Mouse (Mus musculus): ENCODE results near the gene Tnfsf8.

The Tnfsf8 gene

GRCm38 (mm10) chr4:63860688-63861540 lies at the start of gene Tnfsf8:
Tnfsf8 (minus strand) TSS chr4:63861347.
- DNase-seq = no peak

- no peak for DNase-seq
These were observed 47.4 kb upstream of the Tnfsf8 start for GRCm38 (mm10) chr4:63908511-63908910.

- DNase-seq = no peak
These were observed 46.3 kb upstream of the Tnfsf8 start for GRCm38 (mm10) chr4:63907473-63907872.

DNA sequence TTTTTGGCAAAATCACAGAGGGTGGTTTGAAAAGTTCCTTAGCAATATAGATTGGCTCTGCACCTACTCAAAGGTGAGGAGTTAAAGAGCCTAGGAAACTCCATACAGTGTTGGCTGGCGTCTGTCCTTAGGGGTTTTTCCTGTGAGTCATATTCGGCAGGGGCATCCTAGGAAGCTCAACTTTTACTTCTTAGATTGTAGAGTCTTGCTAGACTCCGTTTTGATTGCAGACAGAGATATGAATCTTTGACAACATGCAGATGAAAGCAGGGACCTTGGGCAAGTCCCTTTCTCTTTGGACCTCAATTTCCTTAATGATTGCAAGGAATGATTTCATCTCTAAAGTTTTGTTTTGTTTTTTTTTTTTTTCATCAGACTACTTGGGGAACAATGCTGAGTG lies 44.9 kb upstream of the Tnfsf8 start:
- no peak for DNase-seq

DNA sequence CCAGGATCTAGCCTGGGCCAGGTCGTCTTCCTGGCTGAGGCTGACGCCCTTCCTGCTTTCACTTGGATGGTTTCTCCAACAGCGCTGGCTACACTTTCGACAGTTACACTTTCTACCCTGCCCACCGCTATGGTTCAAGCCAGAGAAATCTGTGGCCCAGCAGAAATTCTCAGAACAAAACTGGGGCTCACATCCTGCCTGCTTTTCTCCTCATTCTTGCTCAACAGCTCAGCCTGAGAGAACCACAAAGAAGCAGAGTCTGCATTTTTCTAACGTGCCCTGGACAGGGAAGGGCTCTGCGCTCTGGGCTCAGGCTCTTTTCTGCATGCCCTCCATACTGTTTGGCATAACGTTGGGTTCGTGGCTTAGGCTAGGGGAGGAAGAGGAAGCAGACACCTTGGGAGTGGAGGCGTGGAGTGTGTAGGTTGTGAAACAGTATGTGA lies 38.0 kb upstream of the Tnfsf8 start:
- DNase-seq = no peak

DNA sequence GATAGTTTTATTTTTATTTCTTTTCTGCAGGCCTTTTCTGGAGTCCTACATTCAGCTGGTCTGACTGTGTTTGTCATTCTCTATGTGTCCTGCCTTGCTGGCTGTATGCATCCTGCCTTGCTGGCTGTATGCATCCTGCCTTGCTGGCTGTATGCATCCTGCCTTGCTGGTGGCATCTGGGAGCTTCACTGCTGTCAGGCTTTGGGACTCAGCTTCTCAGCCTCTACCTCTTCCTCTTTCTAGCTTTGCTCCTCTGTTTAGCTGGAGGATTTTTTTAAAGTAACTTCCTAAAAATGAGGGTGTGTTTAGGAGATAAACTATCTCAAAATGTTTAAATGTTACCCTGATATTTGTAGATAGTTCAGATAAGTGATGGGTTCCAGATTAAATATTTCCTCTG lies 36.0 kb upstream of the Tnfsf8 start:
- DNase-seq = no peak

GRCm38 (mm10) chr4:63886156-63886555 lies 25.0 kb upstream of the Tnfsf8 start:
- DNase-seq = no peak

GRCm38 (mm10) chr4:63876720-63877119 lies 15.6 kb upstream of the Tnfsf8 start:
- no peak for DNase-seq

DNA sequence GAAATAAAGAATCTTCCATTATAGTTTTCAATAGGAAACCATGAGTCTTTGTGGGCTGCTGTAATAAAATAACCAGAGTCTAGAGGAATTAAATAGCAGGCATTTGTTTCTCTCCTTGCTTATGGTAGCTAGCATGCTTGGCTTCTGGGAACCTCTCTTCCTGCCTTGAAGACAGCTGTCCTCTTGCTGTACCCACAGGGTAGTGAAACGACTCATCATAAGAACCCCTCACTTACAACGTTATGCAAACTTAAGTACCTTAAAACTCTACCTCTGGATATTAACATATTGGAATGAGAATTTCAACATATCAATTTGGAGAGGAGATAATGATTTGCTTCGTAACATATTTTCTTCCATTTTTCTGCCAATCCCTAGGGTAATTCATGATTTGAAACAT lies 14.3 kb upstream of the Tnfsf8 start:
- DNase-seq = no peak

DNA sequence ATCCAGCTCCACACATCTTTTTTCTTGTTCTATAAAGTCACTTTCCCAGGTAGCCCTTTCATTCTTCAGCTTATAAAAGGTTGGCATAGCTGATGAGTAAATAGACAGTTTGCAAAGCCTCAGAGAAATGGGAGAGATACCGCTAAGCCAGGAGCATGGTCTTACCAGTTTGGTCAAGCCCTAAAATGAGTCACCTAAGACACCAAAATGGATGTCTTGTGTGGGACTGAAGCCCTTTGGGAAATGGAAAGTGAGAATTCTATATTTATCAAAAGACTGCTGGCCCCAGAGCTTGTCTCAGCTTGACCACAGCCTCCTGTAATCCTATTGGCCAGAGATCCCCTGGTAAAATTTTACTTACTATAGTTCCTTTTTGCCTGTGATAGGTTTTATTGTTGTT lies 9.5 kb upstream of the Tnfsf8 start:
- no peak for DNase-seq

- DNase-seq = no peak
These were observed 7.6 kb upstream of the Tnfsf8 start for GRCm38 (mm10) chr4:63868770-63869169.

DNA sequence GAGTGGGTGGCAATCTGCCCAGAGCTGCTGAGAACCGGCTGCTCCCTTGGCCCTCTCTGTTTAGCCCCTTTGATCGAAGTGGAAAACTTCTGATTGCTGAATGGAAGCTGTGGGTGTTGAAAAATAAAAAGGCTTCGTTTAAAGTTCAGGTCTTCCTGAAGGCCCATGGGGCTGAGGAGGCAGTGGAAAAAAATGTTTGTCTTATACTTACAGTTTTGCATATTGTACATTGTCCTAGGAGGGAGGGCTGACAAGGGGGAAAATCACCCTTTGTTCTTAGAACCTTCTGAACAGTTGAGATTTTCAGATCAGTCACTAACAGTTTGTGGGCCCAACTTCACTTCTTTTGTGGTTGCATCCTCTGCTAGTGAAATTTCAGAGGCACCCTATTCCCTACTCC lies 1.8 kb upstream of the Tnfsf8 start:
- no peak for DNase-seq

DNA sequence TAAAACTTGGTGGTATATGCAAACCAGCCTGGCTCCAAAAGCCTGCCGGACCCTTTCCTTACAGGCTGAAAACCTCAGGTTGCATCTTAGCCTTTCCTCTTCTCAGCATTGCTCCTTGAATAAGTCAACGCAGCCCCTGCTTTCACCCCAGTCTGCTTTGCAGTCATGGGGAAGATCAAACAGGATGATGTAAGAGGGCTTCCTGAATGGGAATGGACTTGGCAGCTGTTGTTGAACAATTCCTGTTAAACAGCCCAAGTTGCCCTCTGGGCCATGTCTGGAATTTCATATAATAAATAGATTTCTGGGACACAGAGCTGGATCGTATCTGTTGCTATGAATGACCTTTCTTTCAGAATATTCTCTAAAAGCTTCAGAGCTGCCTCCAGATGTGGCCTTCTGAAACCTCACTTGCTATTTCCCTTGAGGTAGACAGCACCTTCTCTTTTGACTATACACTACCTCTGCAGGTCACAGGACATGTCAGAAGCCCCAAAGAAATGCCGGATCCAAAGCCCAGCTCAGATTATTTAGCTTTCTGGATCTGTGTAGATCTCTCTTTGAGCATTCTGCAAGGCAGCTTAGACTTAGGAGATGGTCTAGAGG lies 1.0 kb upstream of the Tnfsf8 start:
- no peak for DNase-seq

- no peak for DNase-seq
These were observed 911 bp downstream of the Tnfsf8 start for GRCm38 (mm10) chr4:63860236-63860635.

- no peak for DNase-seq
These were observed 1.4 kb downstream of the Tnfsf8 start for GRCm38 (mm10) chr4:63859785-63860203.

GRCm38 (mm10) chr4:63858646-63859224 lies 2.4 kb downstream of the Tnfsf8 start:
- DNase-seq = no peak

GRCm38 (mm10) chr4:63856764-63857163 lies 4.4 kb downstream of the Tnfsf8 start:
- DNase-seq = no peak

DNA sequence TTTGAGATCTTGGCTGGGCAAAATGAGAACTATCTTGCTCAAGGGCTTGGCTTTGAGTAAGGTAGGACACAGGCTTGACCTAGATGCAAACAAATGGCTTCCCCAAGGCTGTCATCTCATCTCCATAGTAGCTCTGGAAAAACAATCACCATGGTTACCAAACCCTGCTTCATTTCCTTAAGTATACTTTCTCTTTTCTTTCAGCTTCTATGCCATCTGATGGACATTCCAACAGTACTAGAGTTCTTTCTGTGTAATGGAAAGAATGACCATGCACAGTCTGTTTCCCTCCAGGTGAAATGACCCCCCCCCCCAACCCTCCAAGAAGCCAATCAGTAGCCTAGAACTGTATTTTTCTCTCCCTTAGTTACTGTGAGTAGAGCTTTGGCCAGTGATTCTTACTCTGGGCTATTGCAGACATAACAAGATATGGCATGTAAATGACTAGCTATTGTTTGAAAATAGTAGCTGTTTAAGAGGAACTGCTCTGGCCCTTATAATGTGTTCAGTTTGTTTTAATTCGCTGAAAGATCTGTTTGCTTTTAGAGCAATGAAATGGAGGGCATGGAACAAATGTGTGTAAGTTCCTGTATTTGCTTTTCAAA lies 7.3 kb downstream of the Tnfsf8 start:
- DNase-seq = no peak

GRCm38 (mm10) chr4:63850082-63850481 lies 11.1 kb downstream of the Tnfsf8 start:
- no peak for DNase-seq

GRCm38 (mm10) chr4:63846881-63847597 lies 14.1 kb downstream of the Tnfsf8 start:
- peak; percentile 22 for DNase-seq

- DNase-seq = no peak
These were observed 15.4 kb downstream of the Tnfsf8 start for GRCm38 (mm10) chr4:63845760-63846159.

GRCm38 (mm10) chr4:63843924-63844323 lies 17.2 kb downstream of the Tnfsf8 start:
- peak; percentile 5 for DNase-seq

DNA sequence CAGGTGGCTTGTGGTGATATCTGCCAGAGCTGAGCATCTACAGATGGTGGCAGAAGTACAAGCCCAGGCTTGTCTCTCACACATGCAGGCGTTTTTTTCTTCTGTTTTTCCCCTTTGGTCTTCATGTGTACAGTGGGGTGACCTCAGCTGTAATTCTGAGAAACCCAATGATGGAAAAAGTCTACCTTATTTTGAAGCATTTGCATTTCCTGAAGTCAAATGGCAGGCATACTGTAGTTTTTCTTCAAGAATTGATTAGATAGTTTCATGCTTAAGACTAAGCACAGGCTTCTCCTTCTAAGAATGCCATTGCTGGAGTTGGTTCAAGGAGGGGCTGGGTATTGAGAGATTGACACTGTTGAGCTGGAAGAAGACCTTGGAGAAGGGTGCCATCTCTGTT lies 18.9 kb downstream of the Tnfsf8 start:
- DNase-seq = no peak
